Mouse (Mus musculus) liver, embryonic 13.5 days (tissue): Measurements from ENCODE around the gene Fcgr3. TPM values are rescaled to one million over a fixed set of nuclear protein-coding genes. Genes with fewer than 3 reads are reported as not detected.
A peak's percentile ranks its signal among the peaks of the same experiment; 100 is the strongest.
"Not testable (repeated sequence)": the region's sequence is repeated elsewhere in the genome, so short reads cannot be mapped to it uniquely, and the experiment has no call there.

Experiments used
- ATAC-seq: fragments of 200-750 bp; cut with Nextera tagmentation; 2 replicates; pipeline ENCODE4 v1.8.0; 2017; ENCODE audit warnings: low read depth, mild to moderate bottlenecking, moderate number of reproducible peaks, moderate library complexity
- DNase-seq: peaks from one replicate; pipeline ENCODE4 v3.0.0; 2022
- H3K27ac ChIP-seq: fragments of 300-500 bp; sonication (generic); 2 replicates; pipeline ENCODE4 v1.5.1; 2015; ENCODE audit warnings: moderate library complexity, mild to moderate bottlenecking, inconsistent platforms
- H3K27me3 ChIP-seq: fragments of 300-500 bp; sonication (generic); 2 replicates; pipeline ENCODE4 v1.6.1; 2015; ENCODE audit warnings: mild to moderate bottlenecking, inconsistent platforms
- H3K36me3 ChIP-seq: fragments of 300-500 bp; sonication (generic); 2 replicates; pipeline ENCODE4 v1.6.1; 2015; ENCODE audit warnings: mild to moderate bottlenecking, inconsistent platforms
- H3K4me1 ChIP-seq: fragments of 300-500 bp; sonication (generic); replicated peaks from 2 replicates; pipeline ENCODE4 v1.6.1; 2015; ENCODE audit warnings: inconsistent platforms
- H3K4me2 ChIP-seq: fragments of 300-500 bp; sonication (generic); 2 replicates; pipeline ENCODE4 v1.6.1; 2015; ENCODE audit warnings: inconsistent platforms, mild to moderate bottlenecking, moderate library complexity
- H3K4me3 ChIP-seq: fragments of 300-500 bp; sonication (generic); replicated peaks from 2 replicates; pipeline ENCODE4 v1.5.1; 2015; ENCODE audit warnings: mild to moderate bottlenecking, inconsistent platforms
- H3K9ac ChIP-seq: fragments of 300-500 bp; sonication (generic); 2 replicates; pipeline ENCODE4 v1.6.1; 2015; ENCODE audit warnings: mild to moderate bottlenecking, inconsistent platforms
- H3K9me3 ChIP-seq: fragments of 300-500 bp; sonication (generic); replicated peaks from 2 replicates; pipeline ENCODE4 v1.6.1; 2016; ENCODE audit warnings: inconsistent platforms
- WGBS: fragments of 180-500 bp; shearing (Covaris S2); methylation state at CpG from one replicate; pipeline ENCODE4 v1.1.7; 2015; ENCODE audit not compliant: insufficient replicate concordance; 5-methylcytosine and 5-hydroxymethylcytosine counted together
- polyA plus RNA-seq: library from polyadenylated mRNA; unstranded; fragments of >200 nt; fragmentation: Nextera tagmentation; extraction: Ambion mirVana; gene quantifications from 2 replicates; pipeline ENCODE4 v1.2.1, GENCODE M21; 2015

Fcgr3 gene
- polyA plus RNA-seq, 1 experiment from 2014 or later: 17.9 TPM

- peaks cover 44% of the 10 kb centered on the region for H3K27me3 ChIP-seq
- 30% methylated on average over 5 of the region's 5 CpGs for WGBS
- H3K36me3 ChIP-seq, H3K9ac ChIP-seq, DNase-seq, H3K4me2 ChIP-seq, ATAC-seq, H3K9me3 ChIP-seq, H3K4me3 ChIP-seq, H3K27ac ChIP-seq: not testable (repeated sequence)
- peaks cover 17% of the 10 kb centered on the region for H3K4me1 ChIP-seq
Measured at GRCm38 (mm10) chr1:171067928-171068327, 3.2 kb upstream of the Fcgr3 start.

GRCm38 (mm10) chr1:171066583-171066982 lies 1.8 kb upstream of the Fcgr3 start:
- H3K9ac ChIP-seq, H3K9me3 ChIP-seq, H3K4me3 ChIP-seq, H3K4me2 ChIP-seq, H3K27ac ChIP-seq, DNase-seq, H3K36me3 ChIP-seq: not testable (repeated sequence)
- WGBS: 11% methylated on average over 3 of the region's 10 CpGs
- Histone ChIP-seq H3K27me3 (peaks cover 44% of the 10 kb centered on the region), H3K4me1 (peaks cover 17% of the 10 kb centered on the region)
- ATAC-seq: peak; percentile 74

- Histone ChIP-seq H3K4me2 (peak overlapping the region; percentile 57), H3K27me3 (peaks cover 38% of the 10 kb centered on the region), H3K4me1 (peaks cover 23% of the 10 kb centered on the region), H3K4me3 (peak overlapping the region; percentile 42)
- H3K9me3 ChIP-seq, H3K9ac ChIP-seq, H3K27ac ChIP-seq, H3K36me3 ChIP-seq: not testable (repeated sequence)
- 3% methylated on average over 31 of the region's 45 CpGs for WGBS
- peak; percentile 5 for ATAC-seq
- peak; percentile 66 for DNase-seq
Measured at GRCm38 (mm10) chr1:171065768-171066167, 1.0 kb upstream of the Fcgr3 start.

- not testable (repeated sequence) for H3K27ac ChIP-seq, H3K9ac ChIP-seq, H3K36me3 ChIP-seq, H3K9me3 ChIP-seq, DNase-seq
- H3K27me3 ChIP-seq: peaks cover 36% of the 10 kb centered on the region
- peaks cover 29% of the 10 kb centered on the region for H3K4me1 ChIP-seq
- peak overlapping the region; percentile 62 for H3K4me2 ChIP-seq
- 1% methylated on average over 22 of the region's 35 CpGs for WGBS
- peak overlapping the region; percentile 49 for H3K4me3 ChIP-seq
- ATAC-seq: peak; percentile 44
Measured at GRCm38 (mm10) chr1:171065243-171065587, 480 bp upstream of the Fcgr3 start.

GRCm38 (mm10) chr1:171063569-171064490 lies 905 bp downstream of the Fcgr3 start:
- H3K4me3 ChIP-seq: peak overlapping the region; percentile 51
- peaks cover 36% of the 10 kb centered on the region for H3K4me1 ChIP-seq
- DNase-seq, H3K9me3 ChIP-seq, H3K36me3 ChIP-seq: not testable (repeated sequence)
- peak overlapping the region; percentile 61 for H3K4me2 ChIP-seq
- peak overlapping the region; percentile 2; the same call in 1 of the 2 replicates for H3K27ac ChIP-seq
- H3K27me3 ChIP-seq: peaks cover 27% of the 10 kb centered on the region
- 8% methylated on average over 40 of the region's 61 CpGs for WGBS
- peak; percentile 78 for ATAC-seq
- peak overlapping the region; percentile 53 for H3K9ac ChIP-seq

- H3K27me3 ChIP-seq: peaks cover 23% of the 10 kb centered on the region
- no peak overlapping the region for H3K27ac ChIP-seq
- peaks cover 43% of the 10 kb centered on the region for H3K4me1 ChIP-seq
- no peak overlapping the region for H3K4me2 ChIP-seq
- DNase-seq (no peak), ATAC-seq (no peak)
- no peaks in the 10 kb centered on the region for H3K9me3 ChIP-seq
- H3K9ac ChIP-seq: no peak overlapping the region
- no peak overlapping the region for H3K4me3 ChIP-seq
- 62% methylated on average over 3 of the region's 3 CpGs for WGBS
- H3K36me3 ChIP-seq: no peaks in the 10 kb centered on the region
Measured at GRCm38 (mm10) chr1:171061566-171061965, 3.2 kb downstream of the Fcgr3 start.

GRCm38 (mm10) chr1:171060392-171060791 lies 4.3 kb downstream of the Fcgr3 start:
- no peak for ATAC-seq
- no peak overlapping the region for H3K4me3 ChIP-seq
- H3K9ac ChIP-seq: no peak overlapping the region
- H3K36me3 ChIP-seq: no peaks in the 10 kb centered on the region
- no peaks in the 10 kb centered on the region for H3K9me3 ChIP-seq
- no peak for DNase-seq
- H3K27me3 ChIP-seq: peaks cover 16% of the 10 kb centered on the region
- 6% methylated on average over 10 of the region's 10 CpGs for WGBS
- peaks cover 37% of the 10 kb centered on the region for H3K4me1 ChIP-seq
- H3K27ac ChIP-seq: peak overlapping the region; percentile 40; the same call in 1 of the 2 replicates
- H3K4me2 ChIP-seq: peak overlapping the region; percentile 40

- Histone ChIP-seq H3K27me3 (peaks cover 7% of the 10 kb centered on the region), H3K9ac (no peak overlapping the region), H3K4me1 (peaks cover 31% of the 10 kb centered on the region), H3K4me2 (no peak overlapping the region), H3K27ac (peak overlapping the region; percentile 36), H3K9me3 (no peaks in the 10 kb centered on the region), H3K36me3 (no peaks in the 10 kb centered on the region), H3K4me3 (peak overlapping the region; percentile 9; the same call in 1 of the 2 replicates)
- WGBS: 18% methylated on average over 2 of the region's 2 CpGs
- DNase-seq (no peak), ATAC-seq (no peak)
Measured at GRCm38 (mm10) chr1:171059203-171059602, 5.5 kb downstream of the Fcgr3 start.

GRCm38 (mm10) chr1:171057253-171057652 lies 7.5 kb downstream of the Fcgr3 start:
- Histone ChIP-seq H3K4me2 (no peak overlapping the region), H3K27ac (no peak overlapping the region), H3K9ac (no peak overlapping the region), H3K4me3 (no peak overlapping the region), H3K27me3 (no peaks in the 10 kb centered on the region), H3K9me3 (no peaks in the 10 kb centered on the region), H3K36me3 (no peaks in the 10 kb centered on the region), H3K4me1 (peaks cover 26% of the 10 kb centered on the region)
- 72% methylated on average over 5 of the region's 5 CpGs for WGBS
- DNase-seq (no peak), ATAC-seq (no peak)

- ATAC-seq (no peak), DNase-seq (no peak)
- Histone ChIP-seq H3K4me3 (no peak overlapping the region), H3K9ac (no peak overlapping the region), H3K27me3 (no peaks in the 10 kb centered on the region), H3K36me3 (no peaks in the 10 kb centered on the region), H3K4me2 (no peak overlapping the region), H3K27ac (no peak overlapping the region), H3K4me1 (peaks cover 4% of the 10 kb centered on the region; the same call in 1 of the 2 replicates), H3K9me3 (no peaks in the 10 kb centered on the region)
- 68% methylated on average over 6 of the region's 6 CpGs for WGBS
Measured at GRCm38 (mm10) chr1:171053305-171053704, 11.4 kb downstream of the Fcgr3 start.

GRCm38 (mm10) chr1:171050774-171051173 lies 14.0 kb downstream of the Fcgr3 start:
- no peak overlapping the region for H3K4me2 ChIP-seq
- WGBS: 43% methylated on average over 7 of the region's 7 CpGs

More at GRCm38 (mm10) chr1:171050774-171051173, 14.0 kb downstream of the Fcgr3 start:
- no peak for ATAC-seq
- H3K27ac ChIP-seq: no peak overlapping the region
- no peaks in the 10 kb centered on the region for H3K9me3 ChIP-seq
- no peak overlapping the region for H3K4me3 ChIP-seq
- H3K36me3 ChIP-seq: no peaks in the 10 kb centered on the region
- H3K4me1 ChIP-seq: no peaks in the 10 kb centered on the region; the same call in 1 of the 2 replicates
- H3K27me3 ChIP-seq: no peaks in the 10 kb centered on the region
- no peak for DNase-seq
- no peak overlapping the region for H3K9ac ChIP-seq
